Mouse (Mus musculus) ES-E14 (cell line): ENCODE data around the gene Hivep3.

Experiments used
- CHD2 ChIP-seq: IDR thresholded peaks from 2 replicates; pipeline ENCODE4 v1.6.1; 2014; ENCODE audit warnings: mild to moderate bottlenecking, low read depth, low read length, inconsistent platforms
- HCFC1 ChIP-seq: IDR thresholded peaks from 2 replicates; pipeline ENCODE4 v1.6.1; 2012; ENCODE audit warnings: low read length, inconsistent platforms, borderline replicate concordance; ENCODE audit not compliant: insufficient read depth
- MAFK ChIP-seq: IDR thresholded peaks from 2 replicates; pipeline ENCODE4 v1.6.1; 2014; ENCODE audit warnings: mild to moderate bottlenecking, low read depth, low read length, inconsistent platforms; ENCODE audit not compliant: insufficient read depth
- ZC3H11A ChIP-seq: IDR thresholded peaks from 2 replicates; pipeline ENCODE4 v1.6.1; 2012; ENCODE audit warnings: low read depth, mild to moderate bottlenecking, inconsistent platforms, low read length, borderline replicate concordance

DNA sequence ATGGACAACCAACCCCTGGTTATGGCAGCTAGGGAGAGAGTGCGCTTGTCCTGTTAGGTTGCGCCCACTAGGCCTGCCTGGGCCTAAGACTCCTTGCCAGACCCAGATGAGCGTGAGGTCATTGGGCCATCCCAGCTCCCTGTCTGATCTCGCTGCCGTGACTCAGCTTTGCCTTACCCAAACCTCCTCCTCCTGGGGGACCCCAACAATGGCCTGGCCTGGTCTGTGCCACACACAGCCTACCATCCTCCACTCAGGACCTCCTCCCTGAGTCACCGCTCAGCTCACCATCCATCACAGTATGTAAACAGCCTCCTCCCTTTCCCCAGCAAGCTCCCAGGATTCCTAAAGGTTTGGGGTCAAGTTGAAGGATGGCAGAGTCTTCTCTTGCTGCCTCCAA, 418.3 kb downstream of the Hivep3 start:
- no peak for TF ChIP-seq CHD2
- no peak for TF ChIP-seq MAFK
- no peak for TF ChIP-seq ZC3H11A
- TF ChIP-seq HCFC1 = no peak
